Mouse (Mus musculus) common myeloid progenitor, adult 5-6 weeks (primary cell): ENCODE results near the gene Bdh2. TPM values are rescaled to one million over a fixed set of nuclear protein-coding genes. Genes with fewer than 3 reads are reported as not detected.

Source experiments
- total RNA-seq: library from RNA; stranded (forward); fragments of 200-1000, 187-1606 nt; gene quantifications from 2 replicates; pipeline ENCODE4 v1.2.3, GENCODE M21; 2017

Gene Bdh2
- total RNA-seq, 1 experiment from 2014 or later: 1.4 TPM

Other genes with a start within 250 kb of the Bdh2 start
- 103 TPM in 2 replicates for gene Cenpe, start 68.7 kb upstream of the Bdh2 start, total RNA-seq
- gene Slc9b2, start 26.5 kb downstream of the Bdh2 start, total RNA-seq: 0.41 TPM in 1 of 2 replicates, not detected in the other
- gene Slc9b1, start 66.8 kb downstream of the Bdh2 start, total RNA-seq: not detected in 2 replicates
- gene Cisd2, start 142.7 kb downstream of the Bdh2 start, total RNA-seq: 37.4 and 56.9 TPM in 2 replicates
- 485 and 753 TPM in 2 replicates for gene Ube2d3, start 156.9 kb downstream of the Bdh2 start, total RNA-seq
- 22.7 and 31.2 TPM in 2 replicates for gene Manba, start 204.4 kb downstream of the Bdh2 start, total RNA-seq